Mouse (Mus musculus) neural tube, postnatal 0 days (tissue): ENCODE measurements around the gene Slc25a44. TPM values are rescaled to one million over a fixed set of nuclear protein-coding genes. Genes with fewer than 3 reads are reported as not detected.

Experiments used
- microRNA-seq: library from miRNA; unstranded; fragments of <30 nt; microRNA quantifications from one replicate; pipeline ENCODE4, GENCODE M21; 2016
- polyA plus RNA-seq: library from polyadenylated mRNA; unstranded; fragments of >200 nt; fragmentation: Nextera tagmentation; extraction: Ambion mirVana; gene quantifications from 2 replicates; pipeline ENCODE4 v1.2.1, GENCODE M21; 2015

Gene Slc25a44
- polyA plus RNA-seq = 31.5 and 36.8 TPM in 2 replicates

GRCm38 (mm10) chr3:88424605-88425329 is at the start of gene Slc25a44:
Gene Slc25a44 (minus strand): TSS chr3:88425139.

GRCm38 (mm10) chr3:88460983-88461696 is 36.2 kb upstream of the Slc25a44 start, which contains the start of gene Sema4a:
Gene Sema4a (minus strand): TSS chr3:88461182.

GRCm38 (mm10) chr3:88409741-88410644 is 14.9 kb downstream of the Slc25a44 start, which contains the start of gene Pmf1:
Gene Pmf1 (minus strand): TSS chr3:88410331.

GRCm38 (mm10) chr3:88384364-88384763 is 40.6 kb downstream of the Slc25a44 start, which contains the start of gene Bglap:
Gene Bglap (minus strand): TSS chr3:88384464.

GRCm38 (mm10) chr3:88378599-88378998 is 46.3 kb downstream of the Slc25a44 start, which contains the start of gene Bglap2:
Gene Bglap2 (minus strand): TSS chr3:88378699.

GRCm38 (mm10) chr3:88372643-88373042 is 52.3 kb downstream of the Slc25a44 start, which contains the start of gene Bglap3:
Gene Bglap3 (minus strand): TSS chr3:88372743.

GRCm38 (mm10) chr3:88364337-88364736 is 60.6 kb downstream of the Slc25a44 start, which contains the start of gene Paqr6:
Gene Paqr6 (plus strand): TSS chr3:88364584.

Small RNA genes within 50 kb of the gene (microRNA-seq; reads per million reads assigned to microRNA genes)
- gene Mir7011 = not detected

Other genes with a start within 250 kb of the Slc25a44 start
- gene Rhbg, start 170.4 kb downstream of the Slc25a44 start, polyA plus RNA-seq = 0.53 and 0.73 TPM in 2 replicates
- gene Gm38392, start 137.9 kb downstream of the Slc25a44 start, polyA plus RNA-seq = 0.39 and 0.50 TPM in 2 replicates
- gene Tsacc, start 128.1 kb downstream of the Slc25a44 start, polyA plus RNA-seq = 10.7 and 12.6 TPM in 2 replicates
- 350 and 357 TPM in 2 replicates for gene Cct3, start 128.0 kb downstream of the Slc25a44 start, polyA plus RNA-seq
- gene Glmp, start 100.1 kb downstream of the Slc25a44 start, polyA plus RNA-seq = 132 and 139 TPM in 2 replicates
- gene Tmem79, start 89.0 kb downstream of the Slc25a44 start, polyA plus RNA-seq = 1.5 TPM in 2 replicates
- 37.5 and 39.9 TPM in 2 replicates for gene Smg5, start 88.9 kb downstream of the Slc25a44 start, polyA plus RNA-seq
- gene Paqr6, start 60.6 kb downstream of the Slc25a44 start, polyA plus RNA-seq = 8.0 and 11.4 TPM in 2 replicates
- gene Bglap3, start 52.4 kb downstream of the Slc25a44 start, polyA plus RNA-seq = not detected in 2 replicates
- 1.4 and 1.5 TPM in 2 replicates for gene Bglap2, start 46.4 kb downstream of the Slc25a44 start, polyA plus RNA-seq
- 2.0 and 2.5 TPM in 2 replicates for gene Bglap, start 40.7 kb downstream of the Slc25a44 start, polyA plus RNA-seq
- 29.2 and 33.8 TPM in 2 replicates for gene Pmf1, start 14.8 kb downstream of the Slc25a44 start, polyA plus RNA-seq
- gene Sema4a, start 36.0 kb upstream of the Slc25a44 start, polyA plus RNA-seq = 27.0 and 28.0 TPM in 2 replicates
- 79.1 and 80.0 TPM in 2 replicates for gene Lmna, start 84.8 kb upstream of the Slc25a44 start, polyA plus RNA-seq
- 7.9 and 10.1 TPM in 2 replicates for gene Mex3a, start 107.3 kb upstream of the Slc25a44 start, polyA plus RNA-seq
- gene Rab25, start 123.2 kb upstream of the Slc25a44 start, polyA plus RNA-seq = 0.57 and 0.69 TPM in 2 replicates
- 178 and 194 TPM in 2 replicates for gene Lamtor2, start 127.9 kb upstream of the Slc25a44 start, polyA plus RNA-seq
- 29.3 and 34.0 TPM in 2 replicates for gene Ubqln4, start 128.6 kb upstream of the Slc25a44 start, polyA plus RNA-seq
- 189 and 202 TPM in 2 replicates for gene Ssr2, start 150.7 kb upstream of the Slc25a44 start, polyA plus RNA-seq
- gene Arhgef2, start 180.8 kb upstream of the Slc25a44 start, polyA plus RNA-seq = 53.1 and 58.9 TPM in 2 replicates
- gene Rxfp4, start 228.0 kb upstream of the Slc25a44 start, polyA plus RNA-seq = not detected in 2 replicates